Mouse (Mus musculus) cerebellum, adult (tissue): Measurements from ENCODE around the gene Dffa.

Source experiments
- ATAC-seq: cut with Nextera tagmentation; 2 replicates; pipeline ENCODE4 v1.9.2; 2017; ENCODE audit warnings: mild to moderate bottlenecking, moderate library complexity, mixed read lengths; ENCODE audit not compliant: insufficient number of reproducible peaks, low FRiP score, low TSS enrichment

The Dffa gene

GRCm38 (mm10) chr4:149103875-149104561 is at the start of gene Dffa:
Gene Dffa, plus strand, starts transcription at chr4:149104146.
- peak; percentile 93 for ATAC-seq

GRCm38 (mm10) chr4:149055847-149056246 is 48.1 kb upstream of the Dffa start:
- no peak for ATAC-seq

- no peak for ATAC-seq
Measured at GRCm38 (mm10) chr4:149056957-149057356, 47.0 kb upstream of the Dffa start.

GRCm38 (mm10) chr4:149057470-149057869 is 46.5 kb upstream of the Dffa start:
- ATAC-seq: no peak

GRCm38 (mm10) chr4:149058298-149058697 is 45.6 kb upstream of the Dffa start:
- ATAC-seq: no peak

GRCm38 (mm10) chr4:149059713-149060112 is 44.2 kb upstream of the Dffa start:
- no peak for ATAC-seq

- no peak for ATAC-seq
Measured at GRCm38 (mm10) chr4:149060621-149061431, 43.1 kb upstream of the Dffa start.

- no peak for ATAC-seq
Measured at GRCm38 (mm10) chr4:149061432-149061718, 42.6 kb upstream of the Dffa start.

- no peak for ATAC-seq
Measured at GRCm38 (mm10) chr4:149062406-149063318, 41.3 kb upstream of the Dffa start.

GRCm38 (mm10) chr4:149064061-149064854 is 39.7 kb upstream of the Dffa start:
- no peak for ATAC-seq

GRCm38 (mm10) chr4:149066672-149067551 is 37.0 kb upstream of the Dffa start:
- peak; percentile 52; the same call in 1 of the 2 replicates for ATAC-seq

- ATAC-seq: no peak
Measured at GRCm38 (mm10) chr4:149075073-149075472, 28.9 kb upstream of the Dffa start.

GRCm38 (mm10) chr4:149075871-149076575 is 27.9 kb upstream of the Dffa start:
- ATAC-seq: peak; percentile 56; the same call in 1 of the 2 replicates

- no peak for ATAC-seq
Measured at GRCm38 (mm10) chr4:149078261-149078660, 25.7 kb upstream of the Dffa start.

GRCm38 (mm10) chr4:149079629-149080028 is 24.3 kb upstream of the Dffa start:
- no peak for ATAC-seq

- ATAC-seq: no peak
Measured at GRCm38 (mm10) chr4:149080111-149080510, 23.8 kb upstream of the Dffa start.

- ATAC-seq: peak; percentile 70; the same call in 1 of the 2 replicates
Measured at GRCm38 (mm10) chr4:149081528-149081927, 22.4 kb upstream of the Dffa start.

GRCm38 (mm10) chr4:149085381-149085780 is 18.6 kb upstream of the Dffa start:
- ATAC-seq: no peak
